Mouse (Mus musculus): Measurements from ENCODE around the gene Crnkl1. TPM values are rescaled to one million over a fixed set of nuclear protein-coding genes. Genes with fewer than 3 reads are reported as not detected.

Gene Crnkl1
- total and polyA plus RNA-seq, 2 experiments from 2014 or later: 12.3 to 15.1 TPM

GRCm38 (mm10) chr2:145955844-145956243 lies 21.0 kb upstream of the Crnkl1 start:
- Histone ChIP-seq H3K4me3 (ENCODE audit: low read length) (no peak overlapping the region), H3K9me3 (ENCODE audit: low read length) (no peaks in the 10 kb centered on the region), H3K4me1 (ENCODE audit: insufficient read depth, low read length) (0 out of 2 replicates have a peak, but pooled peaks cover 4% of the 10 kb centered on the region), H3K36me3 (ENCODE audit: insufficient read depth, low read length) (no peaks in the 10 kb centered on the region), H3K27me3 (ENCODE audit: insufficient read depth, low read length) (no peaks in the 10 kb centered on the region), H3K27ac (no peak overlapping the region), H3K4me2 (ENCODE audit: low read depth, low read length) (no peak overlapping the region), H3K9ac (replicated peaks; ENCODE audit: low read length) (no peak overlapping the region)
- no peak for TF ChIP-seq CTCF (IDR thresholded peaks at IDR 0.05; ENCODE audit: low read depth)
- WGBS: 49% methylated on average over 10 of the region's 10 CpGs
- no peak for DNase-seq (ENCODE audit: low spot score)
- no peak for ATAC-seq

- ATAC-seq (no peak), DNase-seq (ENCODE audit: low spot score) (no peak)
- Histone ChIP-seq H3K4me3 (ENCODE audit: low read length) (no peak overlapping the region), H3K27me3 (ENCODE audit: insufficient read depth, low read length) (no peaks in the 10 kb centered on the region), H3K4me2 (ENCODE audit: low read depth, low read length) (no peak overlapping the region), H3K36me3 (ENCODE audit: insufficient read depth, low read length) (no peaks in the 10 kb centered on the region), H3K9me3 (ENCODE audit: low read length) (no peaks in the 10 kb centered on the region), H3K9ac (replicated peaks; ENCODE audit: low read length) (no peak overlapping the region), H3K27ac (no peak overlapping the region), H3K4me1 (ENCODE audit: insufficient read depth, low read length) (no peaks in the 10 kb centered on the region)
- WGBS: 82% methylated on average over 5 of the region's 5 CpGs
- TF ChIP-seq CTCF (IDR thresholded peaks at IDR 0.05; ENCODE audit: low read depth): no peak
Measured at GRCm38 (mm10) chr2:145952726-145953125, 17.9 kb upstream of the Crnkl1 start.

- H3K9ac ChIP-seq (replicated peaks; ENCODE audit: low read length): no peak overlapping the region
- no peak overlapping the region for H3K27ac ChIP-seq
- no peaks in the 10 kb centered on the region for H3K27me3 ChIP-seq (ENCODE audit: insufficient read depth, low read length)
- 18% methylated on average over 10 of the region's 10 CpGs for WGBS
- ATAC-seq (no peak), DNase-seq (ENCODE audit: low spot score) (no peak)
- no peaks in the 10 kb centered on the region for H3K36me3 ChIP-seq (ENCODE audit: insufficient read depth, low read length)
- H3K4me1 ChIP-seq (ENCODE audit: insufficient read depth, low read length): no peaks in the 10 kb centered on the region
- no peak for TF ChIP-seq CTCF (IDR thresholded peaks at IDR 0.05; ENCODE audit: low read depth)
- no peak overlapping the region for H3K4me3 ChIP-seq (ENCODE audit: low read length)
- no peak overlapping the region for H3K4me2 ChIP-seq (ENCODE audit: low read depth, low read length)
- no peaks in the 10 kb centered on the region for H3K9me3 ChIP-seq (ENCODE audit: low read length)
Measured at GRCm38 (mm10) chr2:145950239-145950638, 15.4 kb upstream of the Crnkl1 start.

GRCm38 (mm10) chr2:145949475-145950068 lies 14.8 kb upstream of the Crnkl1 start:
- peak; percentile 55 for ATAC-seq
- Histone ChIP-seq H3K36me3 (ENCODE audit: insufficient read depth, low read length) (no peaks in the 10 kb centered on the region), H3K27me3 (ENCODE audit: insufficient read depth, low read length) (no peaks in the 10 kb centered on the region), H3K9ac (replicated peaks; ENCODE audit: low read length) (no peak overlapping the region), H3K9me3 (ENCODE audit: low read length) (no peaks in the 10 kb centered on the region), H3K4me3 (ENCODE audit: low read length) (no peak overlapping the region), H3K27ac (no peak overlapping the region), H3K4me2 (ENCODE audit: low read depth, low read length) (no peak overlapping the region), H3K4me1 (ENCODE audit: insufficient read depth, low read length) (no peaks in the 10 kb centered on the region)
- peak; percentile 21 for DNase-seq (ENCODE audit: low spot score)
- no peak for TF ChIP-seq CTCF (IDR thresholded peaks at IDR 0.05; ENCODE audit: low read depth)
- 14% methylated on average over 11 of the region's 11 CpGs for WGBS

- Histone ChIP-seq H3K4me3 (ENCODE audit: low read length) (no peak overlapping the region), H3K27me3 (ENCODE audit: insufficient read depth, low read length) (no peaks in the 10 kb centered on the region), H3K27ac (no peak overlapping the region), H3K9me3 (ENCODE audit: low read length) (no peaks in the 10 kb centered on the region), H3K9ac (replicated peaks; ENCODE audit: low read length) (no peak overlapping the region), H3K4me1 (ENCODE audit: insufficient read depth, low read length) (no peaks in the 10 kb centered on the region), H3K4me2 (ENCODE audit: low read depth, low read length) (no peak overlapping the region), H3K36me3 (ENCODE audit: insufficient read depth, low read length) (no peaks in the 10 kb centered on the region)
- no peak for TF ChIP-seq CTCF (IDR thresholded peaks at IDR 0.05; ENCODE audit: low read depth)
- ATAC-seq (no peak), DNase-seq (ENCODE audit: low spot score) (no peak)
- 67% methylated on average over 7 of the region's 7 CpGs for WGBS
Measured at GRCm38 (mm10) chr2:145948402-145948954, 13.7 kb upstream of the Crnkl1 start.

- Histone ChIP-seq H3K4me3 (ENCODE audit: low read length) (no peak overlapping the region), H3K4me2 (ENCODE audit: low read depth, low read length) (no peak overlapping the region), H3K27me3 (ENCODE audit: insufficient read depth, low read length) (no peaks in the 10 kb centered on the region), H3K9me3 (ENCODE audit: low read length) (no peaks in the 10 kb centered on the region), H3K9ac (replicated peaks; ENCODE audit: low read length) (no peak overlapping the region), H3K27ac (no peak overlapping the region), H3K4me1 (ENCODE audit: insufficient read depth, low read length) (no peaks in the 10 kb centered on the region), H3K36me3 (ENCODE audit: insufficient read depth, low read length) (no peaks in the 10 kb centered on the region)
- 53% methylated on average over 3 of the region's 3 CpGs for WGBS
- ATAC-seq: no peak
- TF ChIP-seq CTCF (IDR thresholded peaks at IDR 0.05; ENCODE audit: low read depth): no peak
- no peak for DNase-seq (ENCODE audit: low spot score)
Measured at GRCm38 (mm10) chr2:145944286-145944685, 9.5 kb upstream of the Crnkl1 start.

- H3K9me3 ChIP-seq (ENCODE audit: low read length): no peaks in the 10 kb centered on the region
- no peak overlapping the region for H3K4me3 ChIP-seq (ENCODE audit: low read length)
- TF ChIP-seq CTCF (IDR thresholded peaks at IDR 0.05; ENCODE audit: low read depth): no peak
- H3K4me1 ChIP-seq (ENCODE audit: insufficient read depth, low read length): no peaks in the 10 kb centered on the region
- no peaks in the 10 kb centered on the region for H3K36me3 ChIP-seq (ENCODE audit: insufficient read depth, low read length)
- 73% methylated on average over 3 of the region's 3 CpGs for WGBS
- H3K27me3 ChIP-seq (ENCODE audit: insufficient read depth, low read length): no peaks in the 10 kb centered on the region
- H3K27ac ChIP-seq: no peak overlapping the region
- DNase-seq (ENCODE audit: low spot score): no peak
- no peak for ATAC-seq
- no peak overlapping the region for H3K4me2 ChIP-seq (ENCODE audit: low read depth, low read length)
- no peak overlapping the region for H3K9ac ChIP-seq (replicated peaks; ENCODE audit: low read length)
Measured at GRCm38 (mm10) chr2:145941403-145941802, 6.6 kb upstream of the Crnkl1 start.

All from hindbrain, postnatal 0 days (tissue).